Mouse (Mus musculus) embryonic facial prominence, embryonic 13.5 days (tissue): ENCODE measurements around the gene Fbxw21. TPM values are rescaled to one million over a fixed set of nuclear protein-coding genes. Genes with fewer than 3 reads are reported as not detected.
"Not testable (repeated sequence)": the region's sequence is repeated elsewhere in the genome, so short reads cannot be mapped to it uniquely, and the experiment has no call there.

Source experiments
- ATAC-seq: fragments of 200-750 bp; cut with Nextera tagmentation; 2 replicates; pipeline ENCODE4 v1.8.0; 2017; ENCODE audit warnings: low read depth; ENCODE audit not compliant: insufficient number of reproducible peaks, insufficient read depth, low FRiP score, low TSS enrichment
- H3K27ac ChIP-seq: fragments of 300-500 bp; sonication (generic); 2 replicates; pipeline ENCODE4 v1.5.1; 2015; ENCODE audit warnings: moderate library complexity, mild to moderate bottlenecking, inconsistent platforms
- H3K27me3 ChIP-seq: fragments of 300-500 bp; sonication (generic); 2 replicates; pipeline ENCODE4 v1.6.1; 2015; ENCODE audit warnings: mild to moderate bottlenecking, inconsistent platforms
- H3K36me3 ChIP-seq: fragments of 300-500 bp; sonication (generic); 2 replicates; pipeline ENCODE4 v1.6.1; 2015; ENCODE audit warnings: mild to moderate bottlenecking, inconsistent platforms
- H3K4me1 ChIP-seq: fragments of 300-500 bp; sonication (generic); 2 replicates; pipeline ENCODE4 v1.6.1; 2015; ENCODE audit warnings: inconsistent platforms
- H3K4me2 ChIP-seq: fragments of 300-500 bp; sonication (generic); 2 replicates; pipeline ENCODE4 v1.6.1; 2015; ENCODE audit warnings: moderate library complexity, mild to moderate bottlenecking, inconsistent platforms
- H3K4me3 ChIP-seq: fragments of 300-500 bp; sonication (generic); 2 replicates; pipeline ENCODE4 v1.5.1; 2015; ENCODE audit warnings: mild to moderate bottlenecking, inconsistent platforms
- H3K9ac ChIP-seq: fragments of 300-500 bp; sonication (generic); 2 replicates; pipeline ENCODE4 v1.6.1; 2015; ENCODE audit warnings: mild to moderate bottlenecking, inconsistent platforms
- H3K9me3 ChIP-seq: fragments of 300-500 bp; sonication (generic); 2 replicates; pipeline ENCODE4 v1.6.1; 2016; ENCODE audit warnings: inconsistent platforms
- WGBS: fragments of 180-500 bp; shearing (Covaris S2); methylation state at CpG from one replicate; pipeline ENCODE4 v1.1.7; 2015; ENCODE audit warnings: mixed read lengths; 5-methylcytosine and 5-hydroxymethylcytosine counted together
- polyA plus RNA-seq: library from polyadenylated mRNA; unstranded; fragments of >200 nt; fragmentation: Nextera tagmentation; extraction: Ambion mirVana; gene quantifications from 2 replicates; pipeline ENCODE4 v1.2.1, GENCODE M21; 2015

Gene Fbxw21
- not detected in 2 replicates for polyA plus RNA-seq

DNA sequence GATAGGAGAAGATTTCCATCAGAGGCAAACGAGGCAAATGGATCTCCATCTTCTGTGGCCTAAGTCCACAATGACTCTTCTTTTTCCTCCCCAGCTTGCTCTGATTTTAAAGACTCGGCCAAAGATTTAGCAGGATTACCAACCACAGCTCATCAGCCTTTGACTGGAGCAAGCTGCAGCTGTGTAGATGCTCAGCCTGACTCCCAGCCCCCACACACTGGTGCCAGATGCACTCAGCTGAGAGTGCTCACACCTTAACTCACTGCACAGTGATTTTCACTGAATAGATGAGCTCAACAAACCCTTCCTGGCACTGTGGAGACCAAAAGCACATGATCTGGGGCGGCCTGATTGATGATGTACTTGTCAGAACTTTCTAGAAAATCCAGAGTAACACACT, at the start of gene Fbxw21:
Fbxw21 (minus strand) TSS at position 101 of the 400 bp plus-strand sequence.
- H3K4me2 ChIP-seq: no peak within 1 kb of the TSS
- no peaks in the 10 kb centered on the region for H3K9me3 ChIP-seq
- no peak within 1 kb of the TSS for H3K27ac ChIP-seq
- WGBS: 72% methylated on average over 3 of the region's 3 CpGs
- H3K36me3 ChIP-seq: no peaks in the 10 kb centered on the region
- no peak within 1 kb of the TSS for H3K4me3 ChIP-seq
- H3K9ac ChIP-seq: no peak within 1 kb of the TSS
- no peak for ATAC-seq
- H3K4me1 ChIP-seq: no peaks in the 10 kb centered on the region
- no peaks in the 10 kb centered on the region for H3K27me3 ChIP-seq

DNA sequence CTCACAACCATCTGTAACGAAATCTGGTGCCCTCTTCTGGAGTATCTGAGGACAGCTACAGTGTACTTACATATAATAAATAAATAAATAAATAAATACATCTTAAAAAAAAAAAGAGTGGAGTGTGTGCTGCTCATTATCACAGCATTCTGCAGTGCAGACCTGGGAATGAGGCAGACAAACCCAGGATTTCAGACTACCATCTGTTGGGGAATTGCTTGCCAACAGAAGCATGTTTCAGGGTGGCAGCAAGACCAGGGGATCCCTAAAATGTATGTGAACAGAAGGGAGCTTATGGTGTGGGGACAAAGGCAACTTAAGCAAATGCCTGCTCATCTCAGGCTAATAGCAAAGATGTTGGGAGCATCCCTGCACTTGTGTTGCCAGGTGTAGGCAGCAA, 39.5 kb upstream of the Fbxw21 start:
- not testable (repeated sequence) for H3K36me3 ChIP-seq, ATAC-seq, H3K9ac ChIP-seq, H3K27me3 ChIP-seq, H3K27ac ChIP-seq, H3K4me1 ChIP-seq, H3K9me3 ChIP-seq, H3K4me3 ChIP-seq, H3K4me2 ChIP-seq
- 71% methylated on average over 1 of the region's 1 CpGs for WGBS

DNA sequence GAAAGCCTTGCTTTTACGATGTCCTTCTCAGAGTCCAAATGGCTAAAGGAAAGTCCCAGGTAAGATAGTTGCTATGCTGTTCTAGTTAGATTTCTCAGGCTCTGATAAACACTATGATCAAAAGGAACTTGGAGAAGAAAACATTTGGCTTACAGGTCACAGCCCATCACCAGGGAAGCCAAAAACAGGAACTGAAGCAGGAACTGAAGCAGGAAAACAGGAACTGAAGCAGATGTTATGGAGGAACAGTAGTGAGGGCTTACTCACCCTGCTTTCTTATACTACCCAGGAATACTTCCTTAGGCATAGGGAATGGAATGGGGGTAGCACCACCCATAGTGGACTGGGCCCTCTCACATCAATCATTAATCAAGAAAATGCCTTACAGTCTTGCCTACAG, 38.5 kb upstream of the Fbxw21 start:
- Histone ChIP-seq H3K9me3 (no peaks in the 10 kb centered on the region), H3K4me2 (no peak overlapping the region), H3K4me3 (no peak overlapping the region), H3K4me1 (no peaks in the 10 kb centered on the region), H3K27ac (no peak overlapping the region), H3K27me3 (no peaks in the 10 kb centered on the region), H3K9ac (no peak overlapping the region), H3K36me3 (no peaks in the 10 kb centered on the region)
- no peak for ATAC-seq
- WGBS: 86% methylated on average over 1 of the region's 1 CpGs

DNA sequence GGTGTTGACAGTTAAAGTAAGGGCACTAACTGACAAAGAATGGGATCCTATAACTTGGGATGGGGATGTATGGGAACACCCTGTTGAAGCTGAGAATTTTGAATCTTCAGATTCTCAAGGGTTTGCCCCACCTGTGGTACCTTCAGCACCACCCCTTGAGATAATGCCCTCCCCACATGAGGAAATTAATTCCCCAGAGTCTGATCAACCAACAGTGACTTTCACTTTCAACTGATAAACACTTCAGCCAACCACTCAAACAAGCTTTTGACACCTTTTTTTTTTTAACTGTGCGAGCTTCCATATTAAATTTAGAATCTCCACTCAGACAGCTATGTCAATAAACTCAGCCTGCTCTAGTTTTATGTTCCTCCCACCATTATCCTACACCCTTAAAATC, 37.5 kb upstream of the Fbxw21 start:
- ATAC-seq: no peak
- H3K4me2 ChIP-seq: no peak overlapping the region
- 84% methylated on average over 1 of the region's 1 CpGs for WGBS

DNA sequence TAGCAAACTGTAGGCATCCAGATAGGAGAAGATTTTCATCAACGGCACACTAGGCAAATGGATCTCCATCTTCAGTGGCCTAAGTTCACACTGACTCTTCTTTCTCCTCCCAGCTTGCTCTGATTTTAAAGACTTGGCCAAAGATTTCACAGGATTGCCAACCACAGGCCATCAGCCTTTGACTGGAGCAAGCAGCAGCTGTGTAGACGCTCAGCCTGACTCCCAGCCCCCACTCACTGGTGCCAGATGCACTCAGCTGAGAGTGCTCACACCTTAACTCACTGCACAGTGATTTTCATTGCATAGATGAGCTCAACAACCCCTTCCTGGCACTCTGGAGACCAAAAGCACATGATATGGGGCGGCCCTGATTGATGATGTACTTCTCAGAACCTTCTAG, 34.0 kb upstream of the Fbxw21 start, which contains the start of gene Fbxw13:
Fbxw13 (minus strand) TSS at position 101 of the 400 bp plus-strand sequence.
- not testable (repeated sequence) for H3K4me2 ChIP-seq, H3K4me3 ChIP-seq, H3K27ac ChIP-seq, ATAC-seq, H3K4me1 ChIP-seq, H3K9ac ChIP-seq, H3K27me3 ChIP-seq, H3K9me3 ChIP-seq, H3K36me3 ChIP-seq
- 83% methylated on average over 3 of the region's 3 CpGs for WGBS

More for the DNA sequence above, 37.5 kb upstream of the Fbxw21 start:
- Histone ChIP-seq H3K4me3 (no peak overlapping the region), H3K36me3 (no peaks in the 10 kb centered on the region), H3K4me1 (no peaks in the 10 kb centered on the region), H3K27ac (no peak overlapping the region), H3K9me3 (no peaks in the 10 kb centered on the region), H3K27me3 (no peaks in the 10 kb centered on the region), H3K9ac (no peak overlapping the region)

DNA sequence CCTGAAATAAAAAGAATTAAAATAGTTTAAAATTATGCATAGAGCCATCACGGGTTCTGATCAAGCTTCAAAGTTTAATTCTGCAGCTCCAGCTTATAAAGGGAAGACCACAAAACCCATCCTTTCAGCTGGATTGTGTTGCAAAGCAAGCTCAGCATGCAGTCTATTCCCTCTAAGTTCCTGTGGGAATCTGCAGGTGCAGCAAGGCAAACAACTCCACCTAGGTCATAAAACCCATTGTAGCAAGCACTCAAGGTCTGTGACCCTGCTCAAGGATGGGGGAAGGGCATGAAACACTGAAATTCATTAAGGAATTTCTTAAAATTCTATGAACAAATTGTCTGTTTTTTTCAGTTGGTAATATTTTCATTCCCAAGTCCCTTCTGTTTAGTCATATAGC, 15.4 kb upstream of the Fbxw21 start:
- 75% methylated on average over 1 of the region's 1 CpGs for WGBS
- H3K9ac ChIP-seq: no peak overlapping the region
- no peaks in the 10 kb centered on the region for H3K27me3 ChIP-seq
- H3K27ac ChIP-seq: no peak overlapping the region
- no peak overlapping the region for H3K4me2 ChIP-seq
- H3K36me3 ChIP-seq: no peaks in the 10 kb centered on the region
- ATAC-seq: no peak
- no peaks in the 10 kb centered on the region for H3K4me1 ChIP-seq
- H3K4me3 ChIP-seq: no peak overlapping the region
- H3K9me3 ChIP-seq: peaks cover 5% of the 10 kb centered on the region; the same call in 1 of the 2 replicates

DNA sequence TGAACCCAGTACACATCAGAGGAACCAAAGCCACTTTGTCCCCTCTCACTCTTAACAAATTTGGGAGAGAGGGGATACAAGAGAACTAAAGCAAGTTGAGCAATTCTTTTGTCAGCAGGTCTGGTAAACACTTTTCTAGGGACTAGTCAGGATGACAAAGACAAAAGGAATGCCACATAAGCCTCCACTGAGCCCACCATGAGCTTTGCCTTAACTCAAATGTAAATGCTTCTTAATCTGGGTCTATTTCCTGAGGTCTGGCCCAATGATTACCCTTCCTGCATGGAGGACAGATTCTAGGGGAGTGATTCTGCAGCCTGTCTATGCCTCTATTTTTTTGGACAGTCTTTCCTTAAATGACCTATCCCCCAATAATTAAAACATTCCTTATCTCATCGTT, 14.5 kb upstream of the Fbxw21 start:
- Histone ChIP-seq H3K9me3 (peaks cover 5% of the 10 kb centered on the region; the same call in 1 of the 2 replicates), H3K27ac (no peak overlapping the region), H3K36me3 (no peaks in the 10 kb centered on the region), H3K9ac (no peak overlapping the region), H3K27me3 (no peaks in the 10 kb centered on the region), H3K4me2 (no peak overlapping the region), H3K4me1 (no peaks in the 10 kb centered on the region), H3K4me3 (no peak overlapping the region)
- 79% methylated on average over 1 of the region's 1 CpGs for WGBS
- no peak for ATAC-seq

DNA sequence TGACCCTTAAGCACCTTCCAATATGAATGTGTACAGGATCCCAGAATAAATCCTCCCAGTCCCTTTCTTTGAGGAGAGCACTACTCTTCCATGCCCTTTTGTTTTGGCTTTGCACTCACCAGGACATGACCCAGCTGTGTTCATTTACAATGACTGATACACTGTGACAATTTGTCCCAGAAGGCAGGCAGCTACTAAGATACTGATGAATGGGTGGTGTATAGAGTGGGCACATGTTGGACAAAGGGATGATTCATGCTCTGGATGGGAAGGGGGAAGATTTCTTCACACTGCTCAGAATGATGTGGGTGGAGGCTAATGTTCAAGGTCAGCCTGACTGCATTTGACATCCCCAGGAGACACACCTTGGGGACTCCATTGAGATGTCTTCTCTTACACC, 5.5 kb upstream of the Fbxw21 start:
- peaks cover 6% of the 10 kb centered on the region; the same call in 1 of the 2 replicates for H3K9me3 ChIP-seq
- no peak overlapping the region for H3K4me3 ChIP-seq
- H3K27me3 ChIP-seq: no peaks in the 10 kb centered on the region
- no peak for ATAC-seq
- H3K36me3 ChIP-seq: no peaks in the 10 kb centered on the region
- H3K4me1 ChIP-seq: no peaks in the 10 kb centered on the region
- no peak overlapping the region for H3K9ac ChIP-seq
- H3K27ac ChIP-seq: no peak overlapping the region
- no peak overlapping the region for H3K4me2 ChIP-seq

DNA sequence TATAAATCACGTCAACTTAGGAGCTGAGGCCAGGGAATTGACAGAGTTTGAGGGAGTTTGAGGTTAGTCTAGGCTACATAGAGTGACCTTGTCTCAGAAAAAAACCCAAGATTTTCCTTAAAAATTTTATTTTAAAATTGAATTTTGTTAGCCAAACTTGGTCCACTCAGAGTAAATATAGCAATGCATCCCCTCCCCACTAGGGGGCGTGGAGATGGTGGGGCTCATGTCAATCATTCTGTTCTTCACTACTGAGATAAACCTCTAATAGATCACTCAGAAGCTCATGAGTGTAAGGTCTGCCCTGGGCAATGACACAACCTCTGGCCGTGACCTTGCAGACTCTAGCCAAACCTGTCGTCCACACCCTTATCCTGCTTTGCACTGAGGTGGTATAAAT, 21.4 kb downstream of the Fbxw21 start:
- not testable (repeated sequence) for H3K27ac ChIP-seq, H3K27me3 ChIP-seq, H3K9ac ChIP-seq, H3K4me3 ChIP-seq, ATAC-seq, H3K9me3 ChIP-seq, H3K36me3 ChIP-seq, H3K4me1 ChIP-seq, H3K4me2 ChIP-seq
- 67% methylated on average over 4 of the region's 4 CpGs for WGBS

DNA sequence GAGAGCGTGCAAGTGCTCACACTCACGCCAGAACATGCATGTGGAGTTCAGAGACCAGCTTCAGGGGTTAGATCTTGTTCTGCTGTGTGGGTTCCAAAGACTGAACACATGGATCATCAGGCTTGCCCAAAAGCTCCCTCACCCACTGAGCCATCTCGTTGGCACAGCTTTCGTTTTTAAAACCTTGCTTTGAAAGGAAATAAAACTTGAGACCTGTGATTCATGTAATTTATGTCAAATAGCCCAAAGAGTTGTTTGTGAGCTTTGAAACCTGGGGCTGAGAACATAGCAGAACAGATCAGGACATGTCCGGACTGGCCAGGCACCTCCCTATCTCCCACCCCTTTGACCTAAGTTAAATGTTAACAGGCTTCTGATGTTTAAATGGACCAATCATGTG, 31.8 kb downstream of the Fbxw21 start:
- no peaks in the 10 kb centered on the region for H3K4me1 ChIP-seq
- H3K27ac ChIP-seq: no peak overlapping the region
- H3K4me2 ChIP-seq: no peak overlapping the region
- no peaks in the 10 kb centered on the region for H3K9me3 ChIP-seq
- H3K36me3 ChIP-seq: no peaks in the 10 kb centered on the region
- no peak for ATAC-seq
- WGBS: 84% methylated on average over 5 of the region's 5 CpGs
- H3K27me3 ChIP-seq: no peaks in the 10 kb centered on the region
- H3K4me3 ChIP-seq: no peak overlapping the region
- H3K9ac ChIP-seq: no peak overlapping the region

DNA sequence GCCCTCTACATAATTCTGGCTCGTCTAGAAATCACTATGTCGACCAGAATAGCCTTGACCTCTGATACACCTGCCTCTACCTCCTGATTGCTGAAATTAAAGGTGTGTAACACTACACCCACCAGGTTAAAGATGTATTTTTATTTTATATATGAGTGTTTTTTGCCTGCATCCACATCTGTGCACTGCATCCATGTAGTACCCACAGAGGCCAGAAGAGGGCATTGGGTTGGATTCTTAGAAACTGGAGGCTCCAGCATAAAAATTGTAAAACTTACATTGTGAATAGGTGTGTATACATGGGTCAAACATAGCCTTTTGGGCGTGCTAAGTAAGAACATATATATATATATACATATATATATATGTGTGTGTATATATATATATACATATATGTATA, 33.6 kb downstream of the Fbxw21 start:
- Histone ChIP-seq H3K27ac (no peak overlapping the region), H3K4me3 (no peak overlapping the region), H3K4me2 (no peak overlapping the region), H3K36me3 (no peaks in the 10 kb centered on the region), H3K4me1 (no peaks in the 10 kb centered on the region; the same call in 1 of the 2 replicates), H3K27me3 (no peaks in the 10 kb centered on the region), H3K9ac (no peak overlapping the region), H3K9me3 (no peaks in the 10 kb centered on the region)
- 51% methylated on average over 3 of the region's 3 CpGs for WGBS
- no peak for ATAC-seq

DNA sequence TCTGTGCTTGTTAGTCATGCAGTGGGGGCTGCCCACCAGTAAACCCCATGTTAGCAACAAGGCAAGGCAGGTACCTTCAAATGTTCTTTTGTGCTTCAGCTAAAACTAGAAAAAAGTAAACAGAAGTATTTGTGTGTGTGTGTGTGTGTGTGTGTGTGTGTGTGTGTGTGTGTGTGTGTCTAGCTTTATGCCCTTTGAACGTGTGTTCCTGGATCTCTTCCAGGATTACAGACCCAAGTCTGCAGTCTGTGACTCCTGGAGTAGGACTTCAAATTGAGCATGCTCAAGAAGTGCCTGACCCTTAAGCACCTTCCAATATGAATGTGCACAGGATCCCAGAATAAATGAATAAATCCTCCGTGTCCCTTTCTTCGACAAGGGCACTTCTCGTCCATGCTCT, 34.8 kb downstream of the Fbxw21 start:
- no peak overlapping the region for H3K4me3 ChIP-seq
- no peaks in the 10 kb centered on the region for H3K27me3 ChIP-seq
- H3K9me3 ChIP-seq: no peaks in the 10 kb centered on the region
- no peak overlapping the region for H3K4me2 ChIP-seq
- H3K4me1 ChIP-seq: no peaks in the 10 kb centered on the region; the same call in 1 of the 2 replicates
- WGBS: 85% methylated on average over 4 of the region's 4 CpGs
- H3K9ac ChIP-seq: no peak overlapping the region
- ATAC-seq: no peak
- no peaks in the 10 kb centered on the region for H3K36me3 ChIP-seq
- no peak overlapping the region for H3K27ac ChIP-seq

DNA sequence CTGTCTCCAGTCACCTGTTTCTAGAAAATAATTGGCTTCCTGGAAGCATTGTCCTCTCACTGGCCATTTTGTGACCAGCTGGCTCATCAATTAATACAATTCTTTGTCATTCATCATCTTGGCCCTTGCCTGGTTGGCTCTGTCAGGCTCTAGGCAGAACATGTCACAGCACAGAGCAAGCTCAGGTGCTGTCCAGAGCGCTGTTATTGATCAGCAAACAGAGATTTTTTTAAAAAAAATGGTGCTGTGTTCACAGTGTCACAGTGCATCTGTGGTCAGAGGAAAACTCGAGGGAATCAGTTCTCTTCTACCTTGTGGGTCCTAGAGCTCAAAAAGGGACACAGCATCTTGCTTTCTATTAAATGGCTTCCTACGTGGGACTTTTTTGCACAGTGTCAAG, 36.4 kb downstream of the Fbxw21 start:
- no peaks in the 10 kb centered on the region; the same call in 1 of the 2 replicates for H3K4me1 ChIP-seq
- no peaks in the 10 kb centered on the region for H3K9me3 ChIP-seq
- H3K36me3 ChIP-seq: no peaks in the 10 kb centered on the region
- H3K4me2 ChIP-seq: no peak overlapping the region
- 66% methylated on average over 3 of the region's 3 CpGs for WGBS
- H3K27me3 ChIP-seq: no peaks in the 10 kb centered on the region
- ATAC-seq: no peak
- no peak overlapping the region for H3K27ac ChIP-seq
- no peak overlapping the region for H3K4me3 ChIP-seq
- no peak overlapping the region for H3K9ac ChIP-seq
